Mouse (Mus musculus) heart, adult 2 months (tissue): Measurements from ENCODE around the gene Defb6.

ENCODE experiments used
- CTCF ChIP-seq: fragments of 200-600 bp; IDR thresholded peaks from 2 replicates; pipeline ENCODE4 v1.8.1; 2022; ENCODE audit warnings: antibody characterized with exemption, mild to moderate bottlenecking, moderate library complexity
- EP300 ChIP-seq: fragments of 200-500 bp; IDR thresholded peaks from 2 replicates; pipeline ENCODE4 v1.6.1; 2011; ENCODE audit warnings: low read depth, low read length, control low read depth; ENCODE audit not compliant: insufficient read depth
- POLR2A ChIP-seq: fragments of 200-500 bp; IDR thresholded peaks from 2 replicates; pipeline ENCODE4 v1.6.1; 2011; ENCODE audit warnings: mild to moderate bottlenecking, low read depth, low read length, control low read depth; ENCODE audit not compliant: insufficient read depth

- TF ChIP-seq POLR2A, result no peak
- no peak for TF ChIP-seq CTCF
- no peak for TF ChIP-seq EP300
Observed at GRCm38 (mm10) chr8:19238101-19238500, 12.8 kb downstream of the Defb6 start.
